ENCODE assay signal across 10 mouse cellular contexts in genomic region chr2:60076800-60077199, GRCm38 (mm10).
DNase-seq lines count a peak whose midpoint lies in the region; ATAC-seq and TF ChIP-seq lines count a peak whose summit lies in the region.
"Had no signal": no experiment of that assay in that cellular context is flagged by ENCODE, and none has a peak within 500 bp of the region (broad histone marks: within the 10 kb centered on the region; RNA-seq: fewer than 3 reads in every experiment).

No protein-coding gene starts in this region.

- TF ChIP-seq CTCF in C2C12 (IDR thresholded peaks at IDR 0.05; ENCODE audit: control insufficient read depth, insufficient read depth, insufficient read length): no peak
- no peak for TF ChIP-seq CTCF in bone marrow macrophage, adult 2 months (IDR thresholded peaks at IDR 0.05; ENCODE audit: low read depth, low read length)
- no peak for TF ChIP-seq CTCF in intestine, postnatal 0 days (IDR thresholded peaks at IDR 0.05; ENCODE audit: low read depth)

- TF ChIP-seq POLR2A in bone marrow macrophage, adult 2 months (IDR thresholded peaks at IDR 0.05; ENCODE audit: borderline replicate concordance, low read depth, low read length): no peak

- H3K4me1 ChIP-seq in heart, embryonic 16.5 days (ENCODE audit: control insufficient read depth, insufficient read depth, low read length): peaks cover 12% of the 10 kb centered on the region
- peaks cover 28% of the 10 kb centered on the region for H3K4me1 ChIP-seq in bone marrow macrophage, adult 2 months (ENCODE audit: control insufficient read depth, insufficient read depth, low read length)
- H3K4me1 ChIP-seq in megakaryocyte, embryonic 14.5 days: peaks cover 50% of the 10 kb centered on the region
- no peaks in the 10 kb centered on the region for H3K4me1 ChIP-seq in intestine, postnatal 0 days (replicated peaks; ENCODE audit: control insufficient read depth, insufficient read depth, low read length)

- H3K9ac ChIP-seq in heart, embryonic 16.5 days (ENCODE audit: low read length): no peak overlapping the region
- H3K9ac ChIP-seq in intestine, postnatal 0 days (ENCODE audit: low read depth, low read length): no peak overlapping the region

- H3K79me2 ChIP-seq in C2C12 (ENCODE audit: control insufficient read depth, insufficient read depth): peaks cover 18% of the 10 kb centered on the region

- 63% methylated on average over 7 of the region's 7 CpGs for WGBS in heart, embryonic 16.5 days
- 64% methylated on average over 7 of the region's 7 CpGs for WGBS in intestine, postnatal 0 days

- H3K36me3 ChIP-seq in heart, embryonic 16.5 days (ENCODE audit: control insufficient read depth, insufficient read depth): no peaks in the 10 kb centered on the region
- no peaks in the 10 kb centered on the region for H3K36me3 ChIP-seq in C2C12 (ENCODE audit: control insufficient read depth, insufficient read depth)
- H3K36me3 ChIP-seq in megakaryocyte, embryonic 14.5 days (replicated peaks; ENCODE audit: low read length): peaks cover 6% of the 10 kb centered on the region
- no peaks in the 10 kb centered on the region for H3K36me3 ChIP-seq in intestine, postnatal 0 days (ENCODE audit: control insufficient read depth, insufficient read depth)

- H3ac ChIP-seq in C2C12 (ENCODE audit: control insufficient read depth, insufficient read length, low read depth): no peak overlapping the region

- no peak for ATAC-seq in heart, embryonic 16.5 days (replicated peaks; ENCODE audit: extremely low read depth, insufficient read depth, low FRiP score)
- no peak for ATAC-seq in intestine, postnatal 0 days

- H3K79me3 ChIP-seq in C2C12 (ENCODE audit: low read depth): no peaks in the 10 kb centered on the region

- DNase-seq in heart, postnatal 4 days: no peak
- no peak for DNase-seq in neural tube, embryonic 10.5 days (ENCODE audit: extremely low spot score, low spot score)
- DNase-seq in layer of hippocampus, adult 11-12 months (ENCODE audit: low spot score): no peak
- DNase-seq: kidney, postnatal 4 days had no signal

- H3K9me3 ChIP-seq in heart, embryonic 16.5 days (replicated peaks; ENCODE audit: control insufficient read depth, low read length): no peaks in the 10 kb centered on the region
- no peaks in the 10 kb centered on the region for H3K9me3 ChIP-seq in megakaryocyte, embryonic 14.5 days
- H3K9me3 ChIP-seq in intestine, postnatal 0 days (ENCODE audit: control insufficient read depth): no peaks in the 10 kb centered on the region

- no peak overlapping the region for H3K4me2 ChIP-seq in heart, embryonic 16.5 days (ENCODE audit: low read depth, low read length)
- no peak overlapping the region for H3K4me2 ChIP-seq in intestine, postnatal 0 days (replicated peaks; ENCODE audit: low read depth)

- H3K27ac ChIP-seq in heart, embryonic 16.5 days (ENCODE audit: low read length): peak overlapping the region; percentile 5; the same call in 1 of the 2 replicates
- peak overlapping the region; percentile 86 for H3K27ac ChIP-seq in bone marrow macrophage, adult 2 months (ENCODE audit: insufficient read depth, low read depth, low read length)
- H3K27ac ChIP-seq in intestine, postnatal 0 days (ENCODE audit: low read depth, low read length): no peak overlapping the region

- no peak overlapping the region for H3K4me3 ChIP-seq in heart, embryonic 16.5 days (ENCODE audit: low read length)
- H3K4me3 ChIP-seq in C2C12 (ENCODE audit: insufficient read depth, poor library complexity, severe bottlenecking): no peak overlapping the region
- H3K4me3 ChIP-seq in bone marrow macrophage, adult 2 months (ENCODE audit: insufficient read depth, low read length): peak overlapping the region; percentile 32
- peak overlapping the region; percentile 86 for H3K4me3 ChIP-seq in megakaryocyte, embryonic 14.5 days (replicated peaks)
- no peak overlapping the region for H3K4me3 ChIP-seq in intestine, postnatal 0 days (ENCODE audit: low read depth, low read length)
- H3K4me3 ChIP-seq: erythroblast, embryonic 14.5 days had no signal

- H3K27me3 ChIP-seq in heart, embryonic 16.5 days (ENCODE audit: control insufficient read depth, insufficient read depth, low read length): no peaks in the 10 kb centered on the region
- H3K27me3 ChIP-seq in C2C12 (ENCODE audit: control insufficient read depth, insufficient read depth, insufficient read length): no peaks in the 10 kb centered on the region
- H3K27me3 ChIP-seq in megakaryocyte, embryonic 14.5 days (replicated peaks): no peaks in the 10 kb centered on the region
- no peaks in the 10 kb centered on the region for H3K27me3 ChIP-seq in intestine, postnatal 0 days (replicated peaks; ENCODE audit: control insufficient read depth, insufficient read depth, low read length)

TF ChIP-seq in C2C12, 6 proteins besides CTCF, POLR2A, EP300 and RAD21:
- TF ChIP-seq USF1 (IDR thresholded peaks at IDR 0.05; ENCODE audit: low read depth): no peak
- TF ChIP-seq FOSL1 (IDR thresholded peaks at IDR 0.05; ENCODE audit: insufficient read depth, low read length, poor library complexity, severe bottlenecking): no peak
- peak; percentile 34 for TF ChIP-seq CEBPB (IDR thresholded peaks at IDR 0.05; ENCODE audit: low read depth)
- TF ChIP-seq MYOD1 (IDR thresholded peaks at IDR 0.05; ENCODE audit: control insufficient read depth, insufficient read length, low read depth): no peak
- no peak for TF ChIP-seq MYOG (IDR thresholded peaks at IDR 0.05; ENCODE audit: control insufficient read depth, extremely low read depth, insufficient read length)

Comparison
In these comparisons a context has a peak if more than half of its experiments do, and no peak if none do; other contexts are left out.
1. H3K4me3 ChIP-seq: peak in bone marrow macrophage, adult 2 months (single experiment) and megakaryocyte, embryonic 14.5 days (single experiment); none in heart, embryonic 16.5 days (single experiment), C2C12 (single experiment) and intestine, postnatal 0 days (single experiment).